Mouse (Mus musculus) erythroblast, embryonic 14.5 days (primary cell): ENCODE data around the gene Ube2e1.

Experiments
- GATA1 ChIP-seq: IDR thresholded peaks from 2 replicates; pipeline ENCODE4 v1.6.1; 2012; ENCODE audit warnings: low read length, inconsistent platforms, mixed read lengths
- TAL1 ChIP-seq: IDR thresholded peaks from 3 replicates; pipeline ENCODE4 v1.6.1; 2012; ENCODE audit warnings: low read length, inconsistent platforms, mixed read lengths

DNA sequence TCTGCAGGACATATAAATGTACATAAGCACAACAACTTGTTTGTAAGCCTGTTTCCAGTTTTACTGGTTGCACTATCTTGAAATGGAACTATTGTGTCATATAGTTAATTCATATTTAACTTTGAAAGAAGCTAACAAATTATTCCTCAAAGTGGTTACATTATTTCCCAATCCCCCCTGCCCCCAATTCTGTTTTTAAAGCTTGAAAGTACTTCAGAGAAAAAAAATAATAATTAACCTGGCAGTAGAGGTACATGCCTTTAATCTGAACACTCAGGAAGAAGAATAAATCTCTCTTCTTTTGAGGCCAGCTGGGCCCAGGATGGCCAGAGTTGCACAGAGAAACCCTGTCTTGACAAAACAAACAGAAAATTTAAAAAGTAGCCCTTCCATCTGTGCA, 37.4 kb upstream of the Ube2e1 start:
- TF ChIP-seq TAL1: no peak
- no peak for TF ChIP-seq GATA1
